Mouse (Mus musculus): Measurements from ENCODE around the gene Csrp1.

DNA sequence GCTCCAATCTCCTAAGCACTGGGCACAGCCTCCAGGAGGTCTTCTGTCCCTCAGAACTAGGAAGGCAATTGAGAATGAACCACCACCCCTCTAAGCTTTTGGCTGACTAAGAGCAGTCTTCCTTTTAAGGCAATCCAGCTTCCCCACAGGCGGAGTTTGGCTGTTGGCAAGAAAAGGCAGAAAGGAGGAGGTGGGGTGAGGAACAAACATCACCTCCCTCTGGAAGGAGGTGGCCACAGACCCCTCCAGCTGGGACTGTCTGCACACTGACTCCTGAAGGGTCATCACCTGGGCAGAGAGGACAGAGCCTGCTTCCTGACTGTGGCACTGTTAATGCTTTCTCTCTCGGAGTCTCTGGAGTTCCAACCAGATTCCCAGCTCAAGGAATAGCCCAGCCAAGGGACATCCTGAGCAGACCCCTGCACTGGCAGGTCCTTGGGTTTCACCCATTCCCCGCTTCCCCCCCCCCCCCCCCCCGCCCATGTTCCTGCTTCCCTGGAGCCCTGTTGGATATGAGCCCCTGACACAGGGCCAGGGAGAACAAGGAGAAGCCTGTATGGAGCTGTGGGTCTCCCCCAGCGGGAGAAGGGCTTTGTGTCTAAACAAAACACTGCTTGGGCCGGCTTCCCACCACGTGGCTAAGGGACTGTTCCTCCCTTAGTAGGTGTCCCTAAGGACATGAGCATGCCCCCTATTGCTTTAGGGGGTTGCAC is 14.5 kb downstream of the Csrp1 start:
- TF ChIP-seq POLR2A (IDR thresholded peaks at IDR 0.05; ENCODE audit: control insufficient read depth, extremely low read depth, insufficient read depth, low read length, poor library complexity) (no peak), CTCF (IDR thresholded peaks at IDR 0.05; ENCODE audit: borderline replicate concordance, control insufficient read depth, extremely low read depth, insufficient read depth, low read length, poor library complexity) (no peak)

Measured in thymus, adult 2 months (tissue).